Mouse (Mus musculus): ENCODE results near the gene Lrrc46. TPM values are rescaled to one million over a fixed set of nuclear protein-coding genes. Genes with fewer than 3 reads are reported as not detected.

The Lrrc46 gene
- total RNA-seq (2021) = under 1 TPM; 0.25 to 0.36 TPM
- long read RNA-seq, experiment 1 = 0 reads
- long read RNA-seq, experiment 2 = 0 reads

GRCm38 (mm10) chr11:97041022-97041899 lies at the start of gene Lrrc46, which contains the start of gene Mrpl10:
TSS of gene Lrrc46 (minus strand) at chr11:97041407.
TSS of gene Mrpl10 (plus strand) at chr11:97041560.
- DNase-seq = peak; percentile 91

GRCm38 (mm10) chr11:97086365-97086764 lies 45.2 kb upstream of the Lrrc46 start:
- DNase-seq = no peak

- DNase-seq = no peak
Observed at GRCm38 (mm10) chr11:97084821-97085505, 43.8 kb upstream of the Lrrc46 start.

- peak in 1 of 2 experiments; percentile 13 for DNase-seq
Observed at GRCm38 (mm10) chr11:97083401-97084140, 42.4 kb upstream of the Lrrc46 start.

GRCm38 (mm10) chr11:97082977-97083376 lies 41.8 kb upstream of the Lrrc46 start:
- DNase-seq = peak; percentile 37 to 62

GRCm38 (mm10) chr11:97080291-97080690 lies 39.1 kb upstream of the Lrrc46 start:
- no peak for DNase-seq

GRCm38 (mm10) chr11:97078751-97079150 lies 37.5 kb upstream of the Lrrc46 start:
- DNase-seq = no peak

GRCm38 (mm10) chr11:97074235-97074634 lies 33.0 kb upstream of the Lrrc46 start:
- no peak for DNase-seq

- peak; percentile 22 to 60 for DNase-seq
Observed at GRCm38 (mm10) chr11:97072533-97072932, 31.3 kb upstream of the Lrrc46 start.

- DNase-seq = peak; percentile 37 to 55
Observed at GRCm38 (mm10) chr11:97071129-97071528, 29.9 kb upstream of the Lrrc46 start.

- no peak for DNase-seq
Observed at GRCm38 (mm10) chr11:97069770-97070169, 28.6 kb upstream of the Lrrc46 start.

GRCm38 (mm10) chr11:97069333-97069732 lies 28.1 kb upstream of the Lrrc46 start:
- no peak for DNase-seq

GRCm38 (mm10) chr11:97066656-97067360 lies 25.6 kb upstream of the Lrrc46 start:
- no peak for DNase-seq

GRCm38 (mm10) chr11:97065538-97066295 lies 24.5 kb upstream of the Lrrc46 start:
- DNase-seq = no peak

GRCm38 (mm10) chr11:97063921-97064295 lies 22.7 kb upstream of the Lrrc46 start:
- DNase-seq = no peak

GRCm38 (mm10) chr11:97063274-97063920 lies 22.2 kb upstream of the Lrrc46 start:
- no peak for DNase-seq

- peak in 1 of 2 experiments; percentile 17 for DNase-seq
Observed at GRCm38 (mm10) chr11:97052219-97052646, 11.0 kb upstream of the Lrrc46 start.

- no peak for DNase-seq
Observed at GRCm38 (mm10) chr11:97050944-97051586, 9.9 kb upstream of the Lrrc46 start.

- peak; percentile 80 to 85 for DNase-seq
Observed at GRCm38 (mm10) chr11:97050216-97050943, 9.2 kb upstream of the Lrrc46 start, which contains the start of gene Osbpl7. TSS of gene Osbpl7 (plus strand) at chr11:97050628.
